Mouse (Mus musculus): Measurements from ENCODE around the gene Homer2. TPM values are rescaled to one million over a fixed set of nuclear protein-coding genes. Genes with fewer than 3 reads are reported as not detected.
A peak's percentile ranks its signal among the peaks of the same experiment; 100 is the strongest.

Homer2 gene
- polyA plus RNA-seq, 1 experiment: 29.3 TPM

DNA sequence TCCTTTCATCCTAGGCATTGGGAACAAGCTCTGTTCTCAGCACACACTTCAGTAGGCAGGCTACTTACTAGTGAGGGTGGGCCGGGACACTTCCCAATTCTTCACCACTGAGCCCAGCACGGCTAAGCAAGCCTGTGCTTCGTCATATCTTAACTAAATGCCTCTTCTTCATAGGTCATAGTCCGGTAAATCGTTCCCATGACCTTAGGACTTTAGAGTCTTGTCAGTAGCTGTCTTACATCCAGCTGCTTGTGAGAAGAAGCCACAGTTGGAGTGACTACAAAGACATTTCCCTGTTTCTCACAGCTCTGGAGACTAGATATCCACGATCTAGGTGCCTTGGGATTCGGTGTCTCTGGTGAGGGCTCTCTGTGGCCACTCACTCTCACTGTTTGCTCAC, 122.0 kb downstream of the Homer2 start:
- DNase-seq (ENCODE audit: low spot score): no peak

DNA sequence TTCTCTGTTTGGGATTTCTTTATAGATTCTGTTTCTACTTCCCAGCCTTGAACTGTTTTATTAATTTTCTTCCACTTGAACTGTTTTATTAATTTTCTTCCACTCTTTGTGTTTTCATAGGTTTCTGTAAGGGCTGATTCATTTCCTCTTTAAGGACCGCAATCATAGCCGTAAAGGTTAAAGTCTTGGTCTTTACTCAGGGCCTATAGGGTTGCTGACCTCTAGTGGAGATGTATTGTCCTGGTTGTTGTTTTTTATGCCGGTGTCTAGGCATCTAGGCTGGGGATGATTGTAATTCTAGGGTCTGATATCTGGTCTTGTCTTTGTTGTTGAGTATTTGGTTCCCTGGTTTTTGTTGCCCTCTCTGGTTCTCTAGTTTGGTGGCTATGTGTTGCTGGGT, 123.8 kb downstream of the Homer2 start:
- no peak for DNase-seq (ENCODE audit: low spot score)

- DNase-seq (ENCODE audit: low spot score): no peak
Measured at GRCm38 (mm10) chr7:81579312-81579711, 128.0 kb downstream of the Homer2 start.

DNA sequence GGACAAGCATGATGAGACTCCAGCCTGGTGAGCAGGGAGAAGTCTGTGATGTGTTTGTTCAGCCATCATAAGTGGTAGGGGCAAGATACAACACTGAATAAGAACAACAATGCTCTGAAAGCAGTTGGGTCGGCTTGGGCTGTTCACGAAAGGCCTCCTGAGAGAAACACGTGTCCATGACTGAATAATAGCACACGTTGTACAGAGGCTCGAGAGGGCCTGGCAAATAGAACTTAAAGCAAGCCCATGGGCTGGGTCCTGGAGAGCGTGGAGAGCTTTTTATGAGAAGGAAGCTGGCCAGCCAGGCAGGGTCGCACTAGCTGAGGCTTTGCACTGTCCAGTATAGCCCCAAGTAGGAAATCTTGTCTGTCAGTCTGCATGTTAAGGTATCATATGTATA, 128.9 kb downstream of the Homer2 start:
- DNase-seq (ENCODE audit: low spot score): no peak

DNA sequence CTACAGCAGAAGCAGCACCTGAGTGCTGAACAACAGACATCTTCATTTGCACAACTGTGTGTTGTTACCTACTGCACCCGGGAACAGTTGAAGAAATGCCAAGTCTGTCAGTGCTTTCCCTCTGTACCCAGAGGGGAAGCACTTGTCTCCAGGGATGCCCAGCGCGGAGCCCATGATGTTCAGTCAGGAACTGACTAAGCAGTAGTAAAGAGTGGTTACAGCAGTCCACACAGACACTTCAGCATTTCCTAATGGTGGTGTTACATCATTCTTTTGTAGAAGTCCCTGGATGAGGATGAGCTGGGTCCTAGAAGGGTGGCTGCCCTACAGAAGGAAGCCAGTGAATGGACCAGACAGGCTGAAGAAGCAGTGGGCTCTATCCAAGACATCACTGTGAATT, 129.5 kb downstream of the Homer2 start:
- no peak for DNase-seq (ENCODE audit: low spot score)

- no peak for DNase-seq (ENCODE audit: low spot score)
Measured at GRCm38 (mm10) chr7:81575606-81576005, 131.7 kb downstream of the Homer2 start.

GRCm38 (mm10) chr7:81573821-81574220, 133.5 kb downstream of the Homer2 start:
- DNase-seq (ENCODE audit: low spot score): no peak

GRCm38 (mm10) chr7:81573397-81573796, 133.9 kb downstream of the Homer2 start:
- no peak for DNase-seq (ENCODE audit: low spot score)

- no peak for DNase-seq (ENCODE audit: low spot score)
Measured at GRCm38 (mm10) chr7:81572610-81573268, 134.6 kb downstream of the Homer2 start.

GRCm38 (mm10) chr7:81571941-81572441, 135.3 kb downstream of the Homer2 start:
- no peak for DNase-seq (ENCODE audit: low spot score)

GRCm38 (mm10) chr7:81571108-81571940, 136.0 kb downstream of the Homer2 start, which contains the start of gene Whamm:
Gene Whamm, plus strand, starts transcription at chr7:81571266.
- DNase-seq (ENCODE audit: low spot score): peak; percentile 84

GRCm38 (mm10) chr7:81570752-81571107, 136.6 kb downstream of the Homer2 start:
- DNase-seq (ENCODE audit: low spot score): no peak

- DNase-seq (ENCODE audit: low spot score): no peak
Measured at GRCm38 (mm10) chr7:81570271-81570670, 137.1 kb downstream of the Homer2 start.

GRCm38 (mm10) chr7:81569851-81570250, 137.5 kb downstream of the Homer2 start:
- DNase-seq (ENCODE audit: low spot score): no peak

GRCm38 (mm10) chr7:81567396-81567795, 139.9 kb downstream of the Homer2 start:
- no peak for DNase-seq (ENCODE audit: low spot score)

- no peak for DNase-seq (ENCODE audit: low spot score)
Measured at GRCm38 (mm10) chr7:81566892-81567291, 140.4 kb downstream of the Homer2 start, which contains the start of gene Fsd2. Gene Fsd2, minus strand, starts transcription at chr7:81566944.

- DNase-seq (ENCODE audit: low spot score): no peak
Measured at GRCm38 (mm10) chr7:81566332-81566731, 141.0 kb downstream of the Homer2 start.

DNA sequence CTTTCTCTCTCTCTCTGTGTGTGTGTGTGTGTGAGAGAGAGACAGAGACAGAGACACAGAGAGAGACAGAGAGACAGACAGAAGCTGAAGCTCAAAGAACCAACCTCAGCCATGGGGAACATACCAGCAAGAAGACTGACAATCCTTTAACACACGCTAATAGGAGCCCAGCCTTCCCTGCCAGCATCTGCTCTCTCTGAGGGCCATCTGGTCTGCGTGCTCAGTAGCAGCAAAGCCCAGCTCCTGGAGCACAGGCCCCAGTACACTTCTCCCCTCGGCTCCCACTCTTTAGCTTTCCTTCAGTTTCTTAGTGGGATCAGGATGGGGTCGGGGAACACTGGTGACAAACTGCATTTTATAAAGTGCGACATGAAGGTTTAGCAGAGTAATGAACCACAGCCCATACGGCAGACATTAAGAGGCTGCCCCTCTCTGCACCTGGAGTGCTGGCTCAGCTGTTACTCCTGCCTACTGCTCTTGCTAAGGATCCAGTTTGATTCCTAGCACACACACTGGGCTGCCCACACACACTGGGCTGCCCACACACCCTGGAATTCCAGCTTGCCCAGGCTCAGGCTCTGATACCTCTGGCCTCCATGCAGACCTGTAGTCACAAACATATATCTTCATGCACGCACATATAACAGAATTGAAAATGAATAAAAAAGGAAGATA, 141.8 kb downstream of the Homer2 start:
- DNase-seq (ENCODE audit: low spot score): no peak

GRCm38 (mm10) chr7:81564766-81565165, 142.6 kb downstream of the Homer2 start:
- no peak for DNase-seq (ENCODE audit: low spot score)

DNA sequence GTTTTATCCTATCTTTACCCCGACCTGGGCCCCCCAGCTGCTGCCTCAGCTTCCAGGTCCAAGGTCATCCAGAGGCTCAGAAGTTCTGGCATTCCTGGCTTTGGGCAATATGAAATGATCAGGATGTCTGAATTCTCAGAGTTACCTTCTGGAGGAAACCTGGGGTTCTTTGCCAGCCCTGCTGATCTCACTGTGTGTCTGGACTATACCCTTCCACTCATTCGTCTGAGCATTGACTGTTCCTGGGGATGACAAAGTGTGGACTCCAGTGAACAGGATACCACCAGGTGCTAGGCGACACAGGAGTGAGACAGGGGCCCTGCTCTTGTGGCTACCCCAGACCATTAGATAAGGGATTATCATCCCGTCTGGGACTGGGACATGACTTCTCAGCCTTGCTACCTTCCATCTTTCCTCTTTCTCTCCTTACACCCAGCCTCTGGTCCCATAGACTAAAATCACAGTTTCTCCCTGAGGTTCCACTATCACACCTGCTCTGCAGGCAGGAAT, 143.8 kb downstream of the Homer2 start:
- no peak for DNase-seq (ENCODE audit: low spot score)

DNA sequence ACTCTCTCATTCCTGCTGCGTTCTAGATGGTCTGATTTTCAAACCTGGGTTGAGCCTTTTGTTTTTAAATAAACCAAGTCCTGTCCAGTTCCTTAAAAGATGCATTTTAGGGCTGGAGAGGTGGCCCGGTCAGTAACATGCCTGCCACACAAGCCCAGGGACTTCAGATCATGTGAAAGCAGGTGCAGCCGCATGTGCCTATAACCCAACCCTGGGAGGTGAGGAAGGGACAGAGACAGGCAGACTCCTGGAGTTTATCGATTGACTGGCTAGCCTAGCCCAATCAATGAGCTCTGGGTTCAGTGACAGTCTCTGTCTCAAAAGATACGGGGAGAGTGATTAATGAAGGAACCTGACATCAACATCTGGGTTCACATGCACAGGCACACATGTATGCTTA, 146.1 kb downstream of the Homer2 start:
- DNase-seq (ENCODE audit: low spot score): no peak

Data from urinary bladder, adult 2 months (tissue).